ENCODE assay signal across 8 mouse cellular contexts in genomic region chr5:105717294-105717693, GRCm38 (mm10). TPM values are rescaled to one million over a fixed set of nuclear protein-coding genes. Genes with fewer than 3 reads are reported as not detected.
DNase-seq lines count a peak whose midpoint lies in the region; ATAC-seq lines count a peak whose summit lies in the region.

No protein-coding gene starts in this region.

- H3K36me3 ChIP-seq in lung, embryonic 16.5 days (ENCODE audit: control insufficient read depth, insufficient read depth, low read length) = no peaks in the 10 kb centered on the region
- H3K36me3 ChIP-seq in kidney, embryonic 16.5 days (ENCODE audit: insufficient read depth, low read length) = no peaks in the 10 kb centered on the region; the same call in 1 of the 2 replicates
- no peaks in the 10 kb centered on the region for H3K36me3 ChIP-seq in neural tube, embryonic 15.5 days

- H3K4me3 ChIP-seq in lung, embryonic 16.5 days (ENCODE audit: low read length) = no peak overlapping the region
- H3K4me3 ChIP-seq in kidney, embryonic 16.5 days (ENCODE audit: low read length) = no peak overlapping the region
- no peak overlapping the region for H3K4me3 ChIP-seq in neural tube, embryonic 15.5 days (replicated peaks)

- H3K27ac ChIP-seq in lung, embryonic 16.5 days (ENCODE audit: low read length) = peak overlapping the region; percentile 88
- H3K27ac ChIP-seq in kidney, embryonic 16.5 days (ENCODE audit: low read length) = peak overlapping the region; percentile 78
- peak overlapping the region; percentile 72 for H3K27ac ChIP-seq in neural tube, embryonic 15.5 days (replicated peaks)

- peak; percentile 73 for ATAC-seq in lung, embryonic 16.5 days (ENCODE audit: low read depth)
- peak; percentile 41; the same call in 1 of the 2 replicates for ATAC-seq in kidney, embryonic 16.5 days (ENCODE audit: low FRiP score, low TSS enrichment)
- ATAC-seq in neural tube, embryonic 15.5 days (ENCODE audit: low FRiP score) = 0 out of 2 replicates have a peak, but pooled peaks have one; percentile 12

- peaks cover 39% of the 10 kb centered on the region for H3K4me1 ChIP-seq in lung, embryonic 16.5 days (replicated peaks; ENCODE audit: control insufficient read depth, insufficient read depth, low read length)
- peaks cover 49% of the 10 kb centered on the region for H3K4me1 ChIP-seq in kidney, embryonic 16.5 days (ENCODE audit: insufficient read depth, low read length)
- peaks cover 48% of the 10 kb centered on the region for H3K4me1 ChIP-seq in neural tube, embryonic 15.5 days

- DNase-seq in adrenal gland, postnatal 10 days = peak; percentile 58
- no peak for DNase-seq in adrenal gland, postnatal 4 days (ENCODE audit: low spot score in 2 of 2)
- no peak for DNase-seq in lung, adult 18-20 months
- no peak for DNase-seq in right cerebral cortex, adult 2 months (ENCODE audit: low spot score in 2 of 2)
- DNase-seq in ovary, postnatal 10 days (ENCODE audit: low spot score) = no peak

- no peak overlapping the region for H3K9ac ChIP-seq in lung, embryonic 16.5 days (ENCODE audit: low read length)
- H3K9ac ChIP-seq in kidney, embryonic 16.5 days (replicated peaks; ENCODE audit: low read length) = 0 out of 2 replicates have a peak overlapping the region, but pooled peaks have one; percentile 4
- H3K9ac ChIP-seq in neural tube, embryonic 15.5 days (replicated peaks) = no peak overlapping the region

- 27% methylated on average over 7 of the region's 7 CpGs for WGBS in lung, embryonic 16.5 days
- 68% methylated on average over 7 of the region's 7 CpGs for WGBS in kidney, embryonic 16.5 days
- WGBS in neural tube, embryonic 15.5 days = 60% methylated on average over 7 of the region's 7 CpGs

- H3K4me2 ChIP-seq in lung, embryonic 16.5 days (ENCODE audit: low read depth, low read length) = no peak overlapping the region
- H3K4me2 ChIP-seq in kidney, embryonic 16.5 days (replicated peaks; ENCODE audit: low read depth, low read length) = no peak overlapping the region
- no peak overlapping the region for H3K4me2 ChIP-seq in neural tube, embryonic 15.5 days

- H3K9me3 ChIP-seq in lung, embryonic 16.5 days (ENCODE audit: control insufficient read depth, low read length) = no peaks in the 10 kb centered on the region
- H3K9me3 ChIP-seq in kidney, embryonic 16.5 days (ENCODE audit: low read length) = no peaks in the 10 kb centered on the region
- H3K9me3 ChIP-seq in neural tube, embryonic 15.5 days (replicated peaks) = no peaks in the 10 kb centered on the region

- H3K27me3 ChIP-seq in lung, embryonic 16.5 days (ENCODE audit: control insufficient read depth, insufficient read depth, low read depth, low read length) = no peaks in the 10 kb centered on the region
- H3K27me3 ChIP-seq in kidney, embryonic 16.5 days (ENCODE audit: insufficient read depth, low read length) = no peaks in the 10 kb centered on the region
- H3K27me3 ChIP-seq in neural tube, embryonic 15.5 days (replicated peaks) = no peaks in the 10 kb centered on the region

RNA-seq across cellular contexts. Expression of gene Lrrc8d, which starts 17.5 kb away (rescaled TPM):
- total RNA-seq in adrenal gland, postnatal 10 days (2021) = 10 to 100 TPM; 61.3 to 77.2 TPM
- 10 to 100 TPM; 83.9 to 89.6 TPM for total RNA-seq in adrenal gland, postnatal 4 days (2021)
- 15.5 and 19.7 TPM in 2 replicates for polyA plus RNA-seq in lung, embryonic 16.5 days (2015; fragmentation: Nextera tagmentation; extraction: Ambion mirVana)
- 28.6 and 33.4 TPM in 2 replicates for polyA plus RNA-seq in kidney, embryonic 16.5 days (2015; fragmentation: Nextera tagmentation; extraction: Ambion mirVana)
- 28.6 and 29.4 TPM in 2 replicates for polyA plus RNA-seq in neural tube, embryonic 15.5 days (2015; fragmentation: Nextera tagmentation; extraction: Ambion mirVana)

Comparison
In these comparisons a context has a peak if more than half of its experiments do, and no peak if none do; other contexts are left out.
1. ATAC-seq: peak in every context shown above with its lines; median percentile 73 in lung, embryonic 16.5 days; 41 in kidney, embryonic 16.5 days; 12 in neural tube, embryonic 15.5 days.